7 mouse cellular contexts compared by ENCODE assay signal in genomic region chr11:67652194-67652892, GRCm38 (mm10). TPM values are rescaled to one million over a fixed set of nuclear protein-coding genes. Genes with fewer than 3 reads are reported as not detected.
DNase-seq lines count a peak whose midpoint lies in the region; ATAC-seq lines count a peak whose summit lies in the region.

No protein-coding gene starts in this region.

- peak; percentile 34; the same call in 1 of the 2 replicates for ATAC-seq in hindbrain, embryonic 16.5 days
- ATAC-seq in erythroid progenitor cell, adult 5-6 weeks (replicated peaks; ENCODE audit: low FRiP score, poor library complexity, severe bottlenecking): no peak

- no peaks in the 10 kb centered on the region for H3K27me3 ChIP-seq in hindbrain, embryonic 16.5 days (replicated peaks; ENCODE audit: control insufficient read depth, insufficient read depth, low read length)

- 12% methylated on average over 14 of the region's 14 CpGs for WGBS in hindbrain, embryonic 16.5 days

- peak overlapping the region; percentile 22 for H3K4me3 ChIP-seq in hindbrain, embryonic 16.5 days (ENCODE audit: low read length)

- H3K9me3 ChIP-seq in hindbrain, embryonic 16.5 days (ENCODE audit: control insufficient read depth, low read length): no peaks in the 10 kb centered on the region

- H3K27ac ChIP-seq in hindbrain, embryonic 16.5 days (ENCODE audit: low read depth, low read length): no peak overlapping the region

- intact Hi-C loops in left cerebral cortex, postnatal 36 days (cut with DNase I): loop anchor here (10.0 kb wide), 1 partner anchor 538 kb away; no protein-coding TSS in a partner anchor

- H3K4me2 ChIP-seq in hindbrain, embryonic 16.5 days (ENCODE audit: low read length): peak overlapping the region; percentile 39

- H3K36me3 ChIP-seq in hindbrain, embryonic 16.5 days (ENCODE audit: control insufficient read depth, insufficient read depth, low read length): no peaks in the 10 kb centered on the region

- peak; percentile 61 to 64 for DNase-seq in left cerebral cortex, adult 18-20 months (ENCODE audit: low spot score in 2 of 2)
- DNase-seq in left cerebral cortex, postnatal 36 days (ENCODE audit: low spot score in 2 of 2): no peak
- peak; percentile 79 for DNase-seq in ZHBTc4 (ENCODE audit: low read depth, low spot score)
- DNase-seq in embryo, embryonic 10 days (ENCODE audit: low spot score): peak; percentile 79
- peak; percentile 60 for DNase-seq in neural tube, embryonic 10.5 days (ENCODE audit: extremely low spot score, low spot score)

- H3K9ac ChIP-seq in hindbrain, embryonic 16.5 days (ENCODE audit: low read depth, low read length): peak overlapping the region; percentile 38

- H3K4me1 ChIP-seq in hindbrain, embryonic 16.5 days (ENCODE audit: control insufficient read depth, insufficient read depth, low read depth, low read length): peaks cover 24% of the 10 kb centered on the region

RNA-seq across cellular contexts. Expression of gene Rcvrn, which starts 42.8 kb away (rescaled TPM):
- total RNA-seq in left cerebral cortex, adult 18-20 months (2021): 1 to 10 TPM in 1 of 2 experiments, under 1 TPM in 1; 0.98 to 1.1 TPM
- 1 to 10 TPM; 1.1 to 2.5 TPM for total RNA-seq in left cerebral cortex, postnatal 36 days (2021)
- polyA plus RNA-seq in hindbrain, embryonic 16.5 days (2015; fragmentation: Nextera tagmentation; extraction: Ambion mirVana): not detected in 2 replicates
- not detected in 2 replicates for total RNA-seq in erythroid progenitor cell, adult 5-6 weeks (2015; ENCODE audit: low replicate concordance)
- not detected in 2 replicates for total RNA-seq in erythroid progenitor cell, adult 5-6 weeks (2017; ENCODE audit: low replicate concordance)

Comparison
In these comparisons a context has a peak if more than half of its experiments do, and no peak if none do; other contexts are left out.
1. DNase-seq: peak in left cerebral cortex, adult 18-20 months (2 of 2), ZHBTc4 (single experiment), embryo, embryonic 10 days (single experiment) and neural tube, embryonic 10.5 days (single experiment); none in left cerebral cortex, postnatal 36 days (0 of 2).